Mouse (Mus musculus): ENCODE measurements around the gene Dlg2. TPM values are rescaled to one million over a fixed set of nuclear protein-coding genes. Genes with fewer than 3 reads are reported as not detected.

Gene Dlg2
- total and polyA plus RNA-seq, 3 experiments, result 0.49 to 0.68 TPM; not detected in 1

- TF ChIP-seq TAL1 (conservative IDR thresholded peaks at IDR 0.05; ENCODE audit: low read depth, low read length) (no peak), GATA1 (IDR thresholded peaks at IDR 0.05; ENCODE audit: borderline replicate concordance, low read length) (no peak), POLR2AphosphoS5 (IDR thresholded peaks at IDR 0.05; ENCODE audit: insufficient replicate concordance, low read depth, low read length) (no peak), GATA2 (IDR thresholded peaks at IDR 0.05; ENCODE audit: borderline replicate concordance, low read depth, low read length) (no peak), CTCF (IDR thresholded peaks at IDR 0.05; ENCODE audit: low read depth, low read length) (no peak)
- Histone ChIP-seq H3K27me3 (ENCODE audit: insufficient read depth, low read length) (no peaks in the 10 kb centered on the region; the same call in 1 of the 2 replicates), H3K4me3 (ENCODE audit: low read depth, low read length) (no peak overlapping the region), H3K9me3 (replicated peaks) (no peaks in the 10 kb centered on the region), H3K36me3 (replicated peaks) (no peaks in the 10 kb centered on the region), H3K4me1 (ENCODE audit: insufficient read depth, low read depth, low read length) (no peaks in the 10 kb centered on the region)
- DNase-seq (ENCODE audit: low spot score) (no peak), ATAC-seq (ENCODE audit: extremely low read depth, insufficient number of reproducible peaks, low FRiP score, poor library complexity, severe bottlenecking) (no peak)
Observed at GRCm38 (mm10) chr7:91778673-91779072, 1302.2 kb downstream of the Dlg2 start.

GRCm38 (mm10) chr7:91784617-91785016 is 1308.1 kb downstream of the Dlg2 start:
- Histone ChIP-seq H3K4me3 (ENCODE audit: low read depth, low read length) (no peak overlapping the region), H3K9me3 (replicated peaks) (no peaks in the 10 kb centered on the region), H3K36me3 (replicated peaks) (no peaks in the 10 kb centered on the region), H3K4me1 (ENCODE audit: insufficient read depth, low read depth, low read length) (no peaks in the 10 kb centered on the region), H3K27me3 (ENCODE audit: insufficient read depth, low read length) (no peaks in the 10 kb centered on the region)
- no peak for TF ChIP-seq GATA1 (IDR thresholded peaks at IDR 0.05; ENCODE audit: borderline replicate concordance, low read length)
- no peak for TF ChIP-seq GATA2 (IDR thresholded peaks at IDR 0.05; ENCODE audit: borderline replicate concordance, low read depth, low read length)
- TF ChIP-seq CTCF (IDR thresholded peaks at IDR 0.05; ENCODE audit: low read depth, low read length), result no peak
- TF ChIP-seq POLR2AphosphoS5 (IDR thresholded peaks at IDR 0.05; ENCODE audit: insufficient replicate concordance, low read depth, low read length), result no peak
- TF ChIP-seq TAL1 (conservative IDR thresholded peaks at IDR 0.05; ENCODE audit: low read depth, low read length), result no peak
- ATAC-seq (ENCODE audit: extremely low read depth, insufficient number of reproducible peaks, low FRiP score, poor library complexity, severe bottlenecking) (no peak), DNase-seq (ENCODE audit: low spot score) (no peak)

DNA sequence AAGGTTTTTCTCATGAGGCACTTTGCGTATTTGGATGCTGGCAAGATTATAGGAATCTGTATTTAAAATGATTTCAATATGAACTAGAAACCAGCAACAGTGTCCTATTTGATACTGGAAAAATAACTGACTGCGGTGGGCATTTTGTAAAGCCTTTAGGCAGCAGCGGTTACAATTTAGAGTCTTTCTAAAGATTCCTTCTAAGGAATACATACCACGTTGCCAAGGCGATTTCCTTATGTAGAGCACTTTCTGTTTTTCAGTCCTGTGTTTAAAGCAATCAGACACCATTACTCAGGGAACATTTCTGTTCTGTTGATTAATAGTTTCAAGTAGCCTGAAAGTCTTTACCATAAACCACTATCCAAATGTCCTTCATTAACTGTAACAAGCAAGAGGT is 1309.0 kb downstream of the Dlg2 start:
- H3K4me3 ChIP-seq (ENCODE audit: low read depth, low read length), result no peak overlapping the region
- TF ChIP-seq CTCF (IDR thresholded peaks at IDR 0.05; ENCODE audit: low read depth, low read length) (no peak), POLR2AphosphoS5 (IDR thresholded peaks at IDR 0.05; ENCODE audit: insufficient replicate concordance, low read depth, low read length) (no peak), GATA1 (IDR thresholded peaks at IDR 0.05; ENCODE audit: borderline replicate concordance, low read length) (no peak), TAL1 (conservative IDR thresholded peaks at IDR 0.05; ENCODE audit: low read depth, low read length) (no peak), GATA2 (IDR thresholded peaks at IDR 0.05; ENCODE audit: borderline replicate concordance, low read depth, low read length) (no peak)
- no peaks in the 10 kb centered on the region for H3K27me3 ChIP-seq (ENCODE audit: insufficient read depth, low read length)
- no peaks in the 10 kb centered on the region for H3K36me3 ChIP-seq (replicated peaks)
- DNase-seq (ENCODE audit: low spot score), result no peak
- no peaks in the 10 kb centered on the region for H3K9me3 ChIP-seq (replicated peaks)
- ATAC-seq (ENCODE audit: extremely low read depth, insufficient number of reproducible peaks, low FRiP score, poor library complexity, severe bottlenecking), result no peak
- H3K4me1 ChIP-seq (ENCODE audit: insufficient read depth, low read depth, low read length), result no peaks in the 10 kb centered on the region

DNA sequence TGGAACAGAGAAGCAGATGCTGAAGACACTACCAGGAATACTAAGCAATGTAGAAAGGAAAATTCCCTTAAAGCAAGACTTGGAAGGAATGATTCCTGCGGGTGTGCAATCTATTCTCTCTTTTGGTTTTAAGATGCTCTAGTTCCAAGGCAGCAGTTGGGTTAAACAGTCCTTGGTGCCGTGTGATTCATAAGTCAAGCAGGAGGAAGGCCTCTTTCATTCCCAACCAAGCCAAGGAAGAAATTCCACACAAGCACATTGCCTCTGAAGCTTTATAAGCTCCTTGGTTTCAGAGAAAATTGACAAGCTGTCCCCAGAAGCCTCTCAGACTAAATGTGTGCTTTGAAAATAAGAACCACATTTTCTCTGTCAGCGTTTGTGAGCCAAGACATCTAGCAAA is 1309.4 kb downstream of the Dlg2 start:
- TF ChIP-seq TAL1 (conservative IDR thresholded peaks at IDR 0.05; ENCODE audit: low read depth, low read length) (no peak), POLR2AphosphoS5 (IDR thresholded peaks at IDR 0.05; ENCODE audit: insufficient replicate concordance, low read depth, low read length) (no peak), GATA1 (IDR thresholded peaks at IDR 0.05; ENCODE audit: borderline replicate concordance, low read length) (no peak), CTCF (IDR thresholded peaks at IDR 0.05; ENCODE audit: low read depth, low read length) (no peak), GATA2 (IDR thresholded peaks at IDR 0.05; ENCODE audit: borderline replicate concordance, low read depth, low read length) (no peak)
- ATAC-seq (ENCODE audit: extremely low read depth, insufficient number of reproducible peaks, low FRiP score, poor library complexity, severe bottlenecking), result no peak

DNA sequence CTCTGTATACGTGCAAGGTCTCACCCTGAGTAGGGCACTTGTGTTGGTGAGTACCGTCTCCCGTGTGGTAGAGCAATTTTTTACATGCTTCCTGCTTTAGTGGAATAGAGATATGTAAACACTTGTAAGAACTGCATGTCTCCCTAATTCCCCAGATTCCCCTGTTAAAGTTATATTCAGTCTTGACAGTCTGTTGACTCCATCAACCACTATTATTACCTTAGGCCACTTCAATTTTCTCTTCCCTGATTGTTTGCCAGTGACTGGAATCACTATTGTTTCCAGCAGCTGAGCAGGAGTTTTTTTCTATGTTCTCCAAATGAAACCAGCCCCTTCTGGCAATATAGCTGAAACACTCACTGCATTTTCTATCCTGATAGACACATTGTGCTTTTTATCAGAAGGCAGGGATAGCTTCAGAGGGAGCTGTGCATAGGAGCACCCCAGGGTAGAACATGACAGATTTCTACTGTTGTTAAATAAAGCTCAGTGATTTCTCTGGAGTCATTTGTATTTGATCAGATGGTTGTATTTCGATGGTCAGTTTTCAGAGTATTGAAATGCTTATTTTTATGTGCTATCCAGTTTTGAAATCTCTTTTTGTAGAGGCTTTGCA is 1314.6 kb downstream of the Dlg2 start:
- DNase-seq (ENCODE audit: low spot score), result no peak
- TF ChIP-seq GATA1 (IDR thresholded peaks at IDR 0.05; ENCODE audit: borderline replicate concordance, low read length), result no peak
- no peak for TF ChIP-seq TAL1 (conservative IDR thresholded peaks at IDR 0.05; ENCODE audit: low read depth, low read length)
- no peak for TF ChIP-seq CTCF (IDR thresholded peaks at IDR 0.05; ENCODE audit: low read depth, low read length)
- no peak for TF ChIP-seq POLR2AphosphoS5 (IDR thresholded peaks at IDR 0.05; ENCODE audit: insufficient replicate concordance, low read depth, low read length)
- no peak for TF ChIP-seq GATA2 (IDR thresholded peaks at IDR 0.05; ENCODE audit: borderline replicate concordance, low read depth, low read length)
- no peaks in the 10 kb centered on the region for H3K9me3 ChIP-seq (replicated peaks)
- ATAC-seq (ENCODE audit: extremely low read depth, insufficient number of reproducible peaks, low FRiP score, poor library complexity, severe bottlenecking), result no peak
- H3K4me1 ChIP-seq (ENCODE audit: insufficient read depth, low read depth, low read length), result no peaks in the 10 kb centered on the region
- H3K4me3 ChIP-seq (ENCODE audit: low read depth, low read length), result no peak overlapping the region
- no peaks in the 10 kb centered on the region for H3K27me3 ChIP-seq (ENCODE audit: insufficient read depth, low read length)
- no peaks in the 10 kb centered on the region for H3K36me3 ChIP-seq (replicated peaks)

More for the DNA sequence above, 1309.4 kb downstream of the Dlg2 start:
- Histone ChIP-seq H3K4me1 (ENCODE audit: insufficient read depth, low read depth, low read length) (no peaks in the 10 kb centered on the region), H3K4me3 (ENCODE audit: low read depth, low read length) (no peak overlapping the region), H3K9me3 (replicated peaks) (no peaks in the 10 kb centered on the region), H3K36me3 (replicated peaks) (no peaks in the 10 kb centered on the region), H3K27me3 (ENCODE audit: insufficient read depth, low read length) (no peaks in the 10 kb centered on the region)
- DNase-seq (ENCODE audit: low spot score), result no peak

- Histone ChIP-seq H3K9me3 (replicated peaks) (no peaks in the 10 kb centered on the region), H3K36me3 (replicated peaks) (no peaks in the 10 kb centered on the region), H3K4me1 (ENCODE audit: insufficient read depth, low read depth, low read length) (no peaks in the 10 kb centered on the region), H3K4me3 (ENCODE audit: low read depth, low read length) (no peak overlapping the region), H3K27me3 (ENCODE audit: insufficient read depth, low read length) (no peaks in the 10 kb centered on the region)
- TF ChIP-seq CTCF (IDR thresholded peaks at IDR 0.05; ENCODE audit: low read depth, low read length) (no peak), GATA2 (IDR thresholded peaks at IDR 0.05; ENCODE audit: borderline replicate concordance, low read depth, low read length) (no peak), GATA1 (IDR thresholded peaks at IDR 0.05; ENCODE audit: borderline replicate concordance, low read length) (no peak), POLR2AphosphoS5 (IDR thresholded peaks at IDR 0.05; ENCODE audit: insufficient replicate concordance, low read depth, low read length) (no peak), TAL1 (conservative IDR thresholded peaks at IDR 0.05; ENCODE audit: low read depth, low read length) (no peak)
- ATAC-seq (ENCODE audit: extremely low read depth, insufficient number of reproducible peaks, low FRiP score, poor library complexity, severe bottlenecking) (no peak), DNase-seq (ENCODE audit: low spot score) (no peak)
Observed at GRCm38 (mm10) chr7:91806632-91807031, 1330.2 kb downstream of the Dlg2 start.

All from G1E (cell line).